Mouse (Mus musculus): Measurements from ENCODE around the gene Ppp1r1b.

The Ppp1r1b gene

DNA sequence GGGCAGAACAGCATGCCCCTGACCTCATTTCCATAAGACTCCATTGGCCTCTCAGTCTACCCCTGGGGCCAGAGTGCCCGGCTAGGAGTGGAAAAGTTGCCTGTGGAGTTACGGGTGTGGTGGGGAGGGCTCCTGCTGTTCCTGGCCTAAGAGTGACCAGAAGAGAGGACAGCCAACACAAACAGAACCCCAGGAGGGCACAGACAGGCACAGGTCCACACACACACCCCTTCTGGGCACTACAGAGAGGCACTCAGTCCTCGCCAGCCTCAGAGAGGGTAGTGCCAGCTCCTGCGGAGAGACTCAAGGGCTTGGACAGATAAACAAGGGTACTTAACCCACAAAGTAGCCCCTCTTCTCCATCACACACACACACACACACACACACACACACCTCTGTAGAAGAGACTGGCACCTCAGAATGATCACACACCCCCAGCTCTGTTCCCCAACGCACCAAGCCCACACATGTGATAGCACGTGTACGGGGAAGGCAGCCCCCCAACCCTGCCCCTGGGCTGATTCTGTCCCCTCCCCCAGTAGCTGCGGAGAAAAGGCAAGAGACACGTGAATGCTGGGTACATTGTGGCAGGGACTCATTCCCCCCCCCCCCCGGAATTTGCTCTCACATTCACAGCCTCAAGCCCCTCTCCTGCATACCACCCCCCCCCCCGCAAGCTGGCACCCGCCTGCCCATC is 670 bp upstream of the Ppp1r1b start:
- DNase-seq (ENCODE audit: low read depth, low spot score), result no peak

DNA sequence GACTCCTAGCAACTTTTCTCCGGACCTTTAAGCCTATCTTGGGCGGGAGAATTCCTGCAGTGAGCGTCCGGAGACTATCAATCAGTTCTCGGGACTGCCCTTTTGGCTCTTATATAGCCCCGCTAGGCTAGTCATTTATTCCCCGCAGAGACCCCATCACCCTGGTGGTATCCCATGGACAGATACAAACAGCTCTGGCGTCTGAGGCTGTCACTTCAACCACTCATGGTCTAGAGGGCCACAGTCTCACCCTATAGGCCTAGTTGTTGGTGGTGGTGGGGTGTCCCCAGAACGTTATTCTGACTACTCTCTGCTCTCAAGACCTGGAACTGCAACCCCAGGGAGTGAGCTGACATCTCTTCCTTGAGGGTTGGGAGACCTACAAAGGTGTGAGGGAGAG is 1.1 kb downstream of the Ppp1r1b start:
- DNase-seq (ENCODE audit: low read depth, low spot score), result no peak

DNA sequence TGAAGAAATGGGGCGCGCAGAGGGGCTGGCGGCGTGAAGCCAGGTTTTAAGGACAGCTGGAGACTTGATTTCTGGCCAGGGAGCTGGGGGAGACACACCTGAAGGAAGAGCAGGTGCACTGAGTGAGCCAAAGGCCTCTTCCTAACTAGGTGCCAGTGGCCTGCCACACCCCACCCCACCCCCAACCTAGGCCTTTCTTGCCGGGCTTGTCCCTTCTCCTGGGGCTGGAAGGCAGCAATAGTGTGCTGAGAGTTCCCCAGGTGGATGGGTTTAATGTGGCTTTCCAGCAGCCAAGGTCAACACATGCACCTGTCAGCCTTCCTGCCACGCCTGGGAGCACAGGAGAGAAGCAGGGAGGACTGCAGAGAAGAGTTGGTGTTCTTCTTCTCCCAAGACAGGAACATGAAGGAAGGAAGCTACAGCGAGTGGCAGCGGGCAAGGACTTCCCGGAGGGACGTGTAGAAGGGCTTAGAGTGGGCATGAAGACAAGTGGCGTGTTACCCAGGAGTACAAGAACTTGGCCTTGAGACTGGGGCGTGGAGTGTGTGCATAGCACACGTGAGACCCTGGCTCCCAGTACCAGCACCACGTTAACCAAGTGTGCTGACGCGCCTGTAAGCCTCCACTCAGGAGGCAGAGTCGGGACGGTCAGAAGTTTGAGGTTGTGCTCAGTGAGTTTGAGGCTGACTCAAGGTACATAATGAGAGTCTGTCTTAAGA is 4.2 kb downstream of the Ppp1r1b start:
- no peak for DNase-seq (ENCODE audit: low read depth, low spot score)

DNA sequence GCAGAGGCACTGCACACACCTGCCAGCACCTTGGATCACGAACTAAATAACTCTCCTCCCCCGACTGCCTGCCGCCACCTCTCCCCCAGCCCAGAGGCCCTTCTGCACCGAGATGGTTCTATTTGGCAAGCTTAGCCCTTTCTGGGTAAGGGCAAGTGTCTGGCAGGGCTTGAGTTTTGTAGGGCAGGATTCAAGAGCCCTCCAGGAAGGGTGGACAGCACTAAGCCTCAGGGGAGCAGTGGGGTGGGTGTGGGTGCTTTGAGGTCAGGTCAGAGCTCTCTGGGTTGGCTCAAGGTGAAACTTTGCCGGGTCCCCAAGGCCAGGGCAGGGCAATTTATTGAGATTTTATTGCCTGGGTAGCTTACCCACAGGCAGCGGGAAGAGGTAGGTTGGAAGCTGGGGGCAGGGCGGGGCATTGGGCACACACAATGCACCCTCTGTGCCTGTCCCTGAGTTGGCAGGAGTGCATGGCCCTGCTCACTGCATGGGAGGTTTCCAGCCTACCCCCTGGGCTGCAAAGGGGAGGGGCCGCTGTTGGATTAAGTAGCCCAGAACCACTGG is 5.5 kb downstream of the Ppp1r1b start:
- no peak for DNase-seq (ENCODE audit: low read depth, low spot score)

DNA sequence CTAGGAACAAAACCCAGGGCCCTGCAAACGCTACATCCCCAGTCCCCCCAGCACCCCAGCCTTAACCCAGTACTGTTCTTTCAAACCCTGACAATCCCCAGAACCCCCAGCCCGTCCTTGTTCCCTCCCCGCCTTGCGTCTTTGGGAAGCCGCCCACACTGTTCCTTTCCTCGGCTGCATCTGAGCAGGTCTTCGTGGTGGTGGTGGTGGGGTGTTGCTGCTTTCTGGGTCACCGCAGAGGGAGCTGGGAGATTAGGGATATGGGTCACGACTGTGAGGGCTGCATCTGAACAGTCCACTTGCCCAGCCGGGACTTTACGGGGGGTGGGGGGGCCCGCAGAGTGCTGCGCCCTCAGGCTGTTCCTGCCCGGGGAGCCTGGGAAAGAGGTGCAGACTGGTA is 6.2 kb downstream of the Ppp1r1b start:
- no peak for DNase-seq (ENCODE audit: low read depth, low spot score)

DNA sequence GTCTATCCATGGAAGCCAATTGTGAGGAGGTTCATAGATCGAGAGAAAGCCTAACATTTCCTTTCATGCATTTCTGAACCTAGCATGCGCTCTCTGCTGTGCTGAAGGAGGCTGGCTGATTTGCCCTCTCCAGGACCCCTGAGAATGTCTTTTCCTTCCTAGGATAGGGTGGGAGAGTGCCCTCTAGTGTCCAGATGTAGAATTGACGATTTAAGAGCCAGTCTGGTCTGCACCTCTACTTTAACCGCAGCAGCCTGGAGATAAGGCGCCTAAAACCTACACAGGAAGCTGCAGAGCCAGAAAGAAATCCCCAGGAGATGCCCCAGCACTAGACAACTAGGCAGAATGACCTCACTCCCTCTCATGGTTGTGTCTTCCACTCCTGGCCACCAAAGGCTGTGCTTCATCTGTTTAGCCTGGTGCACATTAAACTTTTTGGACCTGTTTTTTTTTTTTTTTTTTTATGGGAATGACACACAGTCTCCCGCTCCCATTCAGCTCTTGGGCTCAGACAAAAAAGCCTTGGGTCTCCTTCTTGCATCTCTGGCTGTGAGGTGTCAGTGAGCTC is 7.6 kb downstream of the Ppp1r1b start:
- no peak for DNase-seq (ENCODE audit: low read depth, low spot score)

DNA sequence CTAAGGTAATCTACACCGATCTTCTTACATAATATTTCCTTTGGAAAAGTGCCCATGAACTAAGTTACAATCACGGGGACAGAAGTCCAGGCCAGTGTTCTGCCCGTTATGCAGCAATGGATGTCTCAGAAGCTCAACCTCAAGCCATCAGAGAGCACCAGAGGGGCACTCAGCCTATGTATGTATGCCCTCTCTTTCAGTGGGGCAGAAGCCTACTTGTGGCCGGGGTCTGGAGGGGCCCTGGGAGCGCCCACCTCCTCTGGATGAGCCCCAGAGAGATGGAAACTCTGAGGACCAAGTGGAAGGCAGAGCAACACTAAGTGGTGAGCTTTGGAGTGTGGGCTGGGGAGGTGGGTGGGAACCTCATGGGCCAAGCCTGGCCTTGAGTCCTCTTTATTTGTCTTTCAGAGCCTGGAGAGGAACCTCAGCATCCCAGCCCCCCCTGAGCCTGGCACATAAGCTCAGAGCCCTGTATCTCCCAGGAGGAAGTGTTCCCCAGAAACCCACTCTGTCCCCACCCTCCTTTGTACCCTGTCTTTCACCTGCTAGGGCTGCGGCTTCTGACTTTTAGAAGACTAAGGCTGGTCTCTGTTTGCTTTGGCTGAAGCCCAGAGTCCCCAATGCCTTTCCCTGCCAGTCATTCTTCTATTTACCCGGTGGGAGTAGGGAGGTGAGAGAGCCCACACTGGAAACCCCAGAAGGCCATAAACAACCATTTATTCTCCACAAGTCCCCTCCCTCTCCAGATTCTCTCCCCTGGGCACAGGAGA is 8.6 kb downstream of the Ppp1r1b start:
- no peak for DNase-seq (ENCODE audit: low read depth, low spot score)

DNA sequence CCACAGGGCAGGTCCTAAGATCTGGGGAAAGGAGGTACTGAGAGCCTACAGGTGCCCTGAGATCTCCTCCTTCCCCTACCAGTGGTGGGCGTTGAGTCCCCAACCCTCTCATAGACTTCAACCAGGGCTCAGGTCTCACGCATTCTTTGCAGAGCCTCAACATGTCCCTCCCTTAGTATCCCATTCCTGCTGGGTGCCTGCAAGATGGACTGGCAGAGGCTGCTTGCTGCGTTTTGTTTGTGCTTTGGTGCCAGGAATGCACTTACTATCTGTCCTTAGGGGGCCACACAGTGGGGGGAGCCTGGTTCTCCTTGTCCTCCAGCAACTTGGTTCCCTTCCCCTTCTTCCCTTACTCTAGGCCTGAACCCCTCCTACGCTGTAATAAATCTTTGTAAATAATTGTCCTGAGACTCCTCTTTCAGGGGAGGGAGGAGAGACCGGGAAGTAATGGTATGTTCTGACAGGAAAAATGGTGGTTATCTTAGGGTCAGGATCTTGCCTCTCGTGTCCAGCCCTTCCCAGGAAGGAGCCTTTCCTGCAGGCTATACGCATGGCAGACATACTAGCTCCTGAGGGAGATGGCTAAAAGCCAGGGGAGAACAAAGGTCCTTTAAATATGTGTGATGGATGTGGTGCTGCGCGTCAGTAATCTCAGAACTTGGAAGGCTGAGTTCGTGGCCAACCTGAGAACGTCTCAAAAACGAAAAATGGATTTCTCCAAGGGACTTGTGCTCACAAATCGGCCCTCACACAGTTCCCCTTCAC is 9.4 kb downstream of the Ppp1r1b start:
- DNase-seq (ENCODE audit: low read depth, low spot score), result no peak

DNA sequence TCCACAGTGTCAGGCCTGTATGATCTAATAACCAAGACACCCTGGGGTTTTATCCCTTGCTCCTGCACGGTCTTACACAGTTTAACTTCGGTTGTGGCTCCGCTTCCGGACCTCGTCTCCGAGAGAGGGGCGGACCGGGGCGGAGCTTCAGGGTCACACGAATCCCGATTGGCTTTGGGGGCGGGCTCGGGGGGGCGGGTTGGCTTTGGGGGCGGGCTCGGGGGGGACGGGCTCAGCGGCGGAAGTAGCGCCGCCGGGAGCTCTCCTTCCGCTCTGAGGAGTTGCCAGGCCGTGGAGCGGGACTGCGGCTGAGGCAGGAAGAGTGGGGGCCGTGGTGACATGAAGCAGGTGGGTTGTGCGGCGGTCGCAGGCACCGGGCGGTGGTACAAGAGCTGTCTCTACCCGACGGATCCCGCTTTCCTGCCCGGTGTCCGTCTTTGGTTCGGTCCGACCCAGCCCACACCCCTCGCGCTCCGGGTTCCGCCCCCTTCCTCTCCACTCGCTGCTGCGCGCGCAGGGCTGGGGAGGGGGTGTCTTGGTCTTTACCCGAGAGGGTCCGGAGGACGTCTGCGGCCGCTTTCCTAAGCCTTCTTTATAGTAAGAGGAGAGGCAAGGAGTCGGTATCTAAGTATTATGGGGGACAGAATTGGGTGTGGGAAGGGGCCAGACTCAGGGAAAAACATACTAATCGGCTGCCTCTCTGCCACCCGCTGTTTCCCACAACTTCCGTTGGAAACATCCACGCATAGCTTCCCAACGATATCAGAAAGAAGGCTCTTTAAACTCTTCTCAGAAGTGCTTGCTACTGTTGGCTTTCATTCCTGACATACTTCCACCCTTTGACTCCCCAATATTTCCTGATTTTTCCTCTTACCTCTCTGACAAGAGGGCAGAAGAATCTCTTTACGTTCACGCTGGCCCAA is 10.2 kb downstream of the Ppp1r1b start, which contains the start of gene Stard3:
Stard3 (plus strand) TSS at position 208 of the 923 bp plus-strand sequence.
- peak; percentile 79 for DNase-seq (ENCODE audit: low read depth, low spot score)

DNA sequence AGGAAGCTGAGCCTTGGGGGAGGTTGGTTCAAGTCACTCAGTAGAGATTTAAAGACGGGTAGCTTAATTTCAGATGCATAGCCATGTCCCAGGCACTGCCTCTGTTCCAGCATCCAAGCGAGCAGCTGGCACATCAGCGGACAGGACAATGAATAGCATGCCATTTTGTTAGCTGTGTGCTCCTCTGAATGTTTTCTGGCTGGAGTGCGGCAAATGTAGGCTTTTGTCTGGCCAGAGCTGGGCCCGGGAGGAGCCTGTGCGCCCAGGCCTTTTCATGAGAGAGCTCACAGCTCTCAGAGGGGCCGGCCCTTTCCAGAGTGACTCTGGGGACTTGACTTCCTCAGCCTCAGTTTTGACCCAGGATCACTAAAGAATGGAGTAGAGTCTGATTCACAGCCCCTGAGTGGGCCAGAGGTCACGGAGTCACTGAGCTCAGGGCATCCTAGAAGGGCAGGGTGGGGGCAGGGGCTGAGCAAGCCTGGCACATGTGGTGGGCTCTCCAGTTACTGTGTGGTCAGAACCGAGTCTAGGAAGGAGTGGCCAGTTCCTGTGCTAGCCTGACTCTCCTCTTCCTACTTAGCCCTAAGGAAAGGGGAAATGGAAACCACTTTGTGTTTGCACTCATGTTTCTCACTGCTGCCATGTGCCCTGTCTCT is 12.8 kb downstream of the Ppp1r1b start:
- no peak for DNase-seq (ENCODE audit: low read depth, low spot score)

DNA sequence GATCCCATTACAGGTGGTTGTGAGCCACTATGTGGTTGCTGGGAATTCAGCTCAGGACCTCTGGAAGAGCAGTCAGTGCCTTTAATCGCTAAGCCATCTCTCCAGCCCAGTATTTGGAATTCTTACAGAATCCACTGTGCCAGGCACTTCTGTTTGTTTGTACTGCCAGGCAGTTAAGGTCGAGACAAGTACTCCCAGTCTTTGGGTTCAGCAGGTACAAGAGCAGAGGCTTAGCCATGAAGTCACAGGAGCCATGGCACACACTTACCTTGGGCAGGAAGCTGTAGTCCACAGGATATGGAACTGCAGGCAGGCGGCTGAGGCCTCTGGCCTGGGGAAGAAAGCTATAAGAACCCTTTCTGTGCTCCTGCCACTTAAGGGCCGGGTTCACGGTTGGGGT is 15.6 kb downstream of the Ppp1r1b start:
- no peak for DNase-seq (ENCODE audit: low read depth, low spot score)

DNA sequence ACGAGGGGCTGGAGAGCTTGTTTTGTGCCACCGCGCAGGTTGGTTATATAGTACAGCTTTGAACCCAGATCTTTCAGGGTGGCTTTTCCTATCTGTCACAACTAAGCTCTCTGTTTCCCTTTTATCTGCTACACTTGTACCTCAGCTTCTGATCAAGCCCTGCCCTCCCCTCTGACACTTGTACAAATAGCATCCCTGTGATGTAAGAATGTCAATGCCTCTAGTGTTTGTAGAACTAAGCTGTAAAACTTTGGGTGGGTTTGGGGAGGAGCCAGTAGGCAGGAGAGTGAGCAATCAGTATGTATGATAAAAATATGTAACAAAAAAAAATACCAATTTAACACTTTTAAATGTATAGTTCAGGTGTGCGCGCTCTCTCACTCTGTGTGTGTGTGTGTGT is 16.2 kb downstream of the Ppp1r1b start:
- no peak for DNase-seq (ENCODE audit: low read depth, low spot score)

DNA sequence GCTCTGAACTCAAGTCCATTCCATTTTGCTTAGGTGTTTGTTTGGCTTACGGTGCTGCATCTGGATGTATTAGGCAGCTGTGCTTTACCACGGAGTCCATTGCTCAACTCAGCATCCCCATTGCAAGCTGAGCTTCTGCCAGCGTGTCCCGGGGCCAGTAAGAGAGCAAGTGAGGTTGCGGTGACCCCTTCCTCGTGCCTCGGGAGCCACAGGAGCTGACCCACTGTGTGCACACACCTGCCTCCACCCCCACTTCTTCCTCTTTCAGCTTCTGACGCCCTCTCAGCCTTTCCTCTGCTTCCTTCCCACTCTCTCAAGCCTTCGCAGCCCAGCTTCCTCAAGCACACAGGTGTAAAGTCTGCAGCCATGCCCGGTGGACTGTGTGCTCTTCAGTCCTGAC is 18.1 kb downstream of the Ppp1r1b start:
- no peak for DNase-seq (ENCODE audit: low read depth, low spot score)

DNA sequence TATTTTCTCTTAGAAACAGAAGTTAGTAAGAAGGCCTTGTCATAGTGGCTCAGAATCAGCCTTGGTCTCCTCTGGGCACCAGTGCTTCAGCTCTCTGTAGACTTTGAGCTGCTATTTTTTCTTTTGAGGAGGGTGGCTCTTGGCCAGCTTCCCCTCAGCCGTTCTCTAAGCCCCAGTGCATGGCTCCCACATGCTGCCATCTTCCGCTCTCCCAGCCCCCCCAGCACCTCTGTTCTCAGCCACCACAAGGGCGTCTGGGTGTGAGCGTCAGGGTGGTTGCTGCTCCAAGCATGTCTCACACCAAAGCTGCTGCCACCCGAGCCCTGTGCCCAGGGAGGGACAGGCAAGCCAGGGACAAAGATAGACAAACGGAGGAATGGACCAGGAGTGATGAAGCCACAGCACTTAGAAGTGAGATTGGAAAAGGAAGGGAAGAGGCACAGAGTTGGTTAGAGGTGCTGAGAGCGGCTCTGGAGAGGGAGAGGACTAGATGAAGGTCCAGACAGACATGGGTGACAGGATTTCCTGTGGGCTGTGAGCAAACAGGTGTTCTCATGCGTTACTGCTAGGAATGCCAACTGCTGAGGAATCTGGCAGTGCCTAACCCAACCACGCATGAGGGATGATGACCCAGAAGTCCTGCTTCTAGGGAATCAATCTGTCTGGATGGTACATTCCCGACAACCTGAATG is 19.1 kb downstream of the Ppp1r1b start:
- DNase-seq (ENCODE audit: low read depth, low spot score), result peak; percentile 60

DNA sequence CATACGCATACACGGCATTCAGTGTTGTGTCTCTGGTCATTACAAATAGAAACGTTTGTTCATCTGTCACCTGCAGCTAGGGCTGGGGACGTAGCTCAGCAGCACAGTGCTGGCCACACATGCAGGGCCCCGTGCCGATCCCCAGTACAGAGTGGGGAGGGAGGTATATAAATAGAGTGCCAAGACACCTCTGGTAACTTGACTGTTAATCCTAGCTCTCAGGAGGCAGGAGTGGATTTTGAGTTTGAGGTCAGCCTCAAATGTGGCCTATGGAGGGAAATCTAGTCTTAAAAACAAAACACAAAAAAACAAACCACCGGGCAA is 19.6 kb downstream of the Ppp1r1b start:
- DNase-seq (ENCODE audit: low read depth, low spot score), result no peak

DNA sequence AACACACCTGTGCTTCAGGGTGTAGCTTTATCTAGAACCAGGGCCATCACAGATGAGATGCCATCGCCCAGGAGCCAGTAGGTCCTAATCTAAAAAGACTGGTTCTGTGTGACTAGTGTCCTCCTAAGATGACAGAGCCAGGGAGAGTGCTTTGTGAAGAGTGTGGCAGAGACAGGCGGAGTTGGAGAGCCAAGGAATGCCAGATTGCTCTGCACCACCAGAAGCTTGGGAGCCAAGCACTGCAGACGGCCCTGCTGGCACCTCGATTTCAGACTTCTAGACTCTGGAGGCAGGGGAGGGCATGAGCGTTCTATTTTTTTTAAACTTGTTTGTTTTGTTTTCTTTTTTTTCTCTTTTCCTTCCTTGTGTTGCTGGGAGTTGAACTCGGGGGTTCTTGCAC is 21.1 kb downstream of the Ppp1r1b start:
- peak; percentile 64 for DNase-seq (ENCODE audit: low read depth, low spot score)

DNA sequence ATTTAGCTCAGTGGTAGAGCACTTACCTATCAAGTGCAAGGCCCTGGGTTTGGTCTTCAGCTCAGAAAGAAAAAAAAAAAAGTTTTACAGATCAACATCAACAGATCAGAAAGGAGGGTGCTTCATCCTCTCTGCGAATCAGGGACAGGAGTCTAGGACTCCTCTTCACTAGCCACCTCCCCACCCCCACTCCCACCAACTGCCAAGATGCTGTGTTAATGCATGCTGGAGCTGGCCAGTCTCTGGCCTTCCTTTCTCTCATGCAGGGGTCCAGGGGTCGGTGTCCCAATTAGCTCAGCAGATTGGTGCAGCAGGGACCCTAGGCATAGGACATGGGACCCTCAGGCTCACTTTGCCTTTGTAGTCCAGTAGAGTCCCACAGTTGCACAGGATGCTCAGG is 22.4 kb downstream of the Ppp1r1b start:
- no peak for DNase-seq (ENCODE audit: low read depth, low spot score)

DNA sequence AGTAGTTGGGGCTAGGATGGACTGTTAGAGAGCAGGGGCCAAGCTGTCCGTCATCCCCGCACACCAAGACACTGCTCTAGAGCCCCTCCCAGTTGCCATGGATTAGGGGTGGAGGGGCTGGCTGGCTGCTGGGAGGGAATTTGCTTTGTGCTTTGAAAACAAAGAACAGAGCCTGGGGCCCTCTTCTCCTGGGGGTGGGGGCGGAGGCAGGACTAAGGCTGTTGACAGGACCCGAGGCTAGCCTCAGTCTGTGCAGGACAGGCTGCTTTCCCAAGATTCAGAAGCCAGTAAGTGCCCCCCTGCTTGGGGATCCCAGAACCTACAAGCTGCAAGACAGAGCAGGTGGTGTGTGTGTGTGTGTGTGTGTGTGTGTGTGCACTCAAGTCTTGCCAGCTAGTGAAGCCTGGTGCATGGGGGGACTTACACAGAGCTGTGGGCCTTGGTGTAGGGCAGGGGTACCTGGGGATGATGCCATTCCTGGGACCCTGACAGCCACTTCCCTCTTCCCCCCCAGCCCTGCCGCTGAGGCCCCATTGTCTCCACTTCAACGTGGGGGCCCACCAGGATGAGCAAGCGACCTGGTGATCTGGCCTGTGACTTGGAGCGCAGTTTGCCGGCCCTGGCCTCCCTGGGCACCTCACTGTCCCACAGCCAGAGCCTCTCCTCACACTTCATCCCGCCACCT is 23.5 kb downstream of the Ppp1r1b start:
- DNase-seq (ENCODE audit: low read depth, low spot score), result no peak

DNA sequence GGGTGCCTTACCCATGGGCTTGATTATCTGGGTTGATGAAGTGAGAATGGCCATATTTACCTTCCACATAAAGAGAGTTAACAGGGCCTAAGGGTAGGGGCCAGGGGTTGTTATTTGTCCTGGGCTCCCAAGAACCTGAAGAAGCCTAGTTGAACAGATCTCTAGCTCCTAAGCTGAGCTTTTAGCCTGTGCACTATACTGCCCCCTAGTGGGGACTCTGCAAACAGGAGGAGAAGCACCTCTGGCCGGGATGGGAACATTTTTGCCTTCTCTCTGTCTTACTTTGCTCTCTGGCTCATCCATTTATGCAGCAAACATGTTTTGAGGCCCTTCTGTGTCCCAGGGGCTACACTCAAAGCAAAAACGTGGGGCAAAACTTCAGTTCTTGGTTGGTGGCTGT is 24.2 kb downstream of the Ppp1r1b start:
- no peak for DNase-seq (ENCODE audit: low read depth, low spot score)
